Mouse (Mus musculus) left cerebral cortex, postnatal 10 days (tissue): ENCODE results near the gene Fzd7. TPM values are rescaled to one million over a fixed set of nuclear protein-coding genes. Genes with fewer than 3 reads are reported as not detected.
A peak's percentile ranks its signal among the peaks of the same experiment; 100 is the strongest.

Source experiments
- DNase-seq, 2 experiments: peaks; one replicate each; pipeline ENCODE4 v3.0.0; 2021 to 2022; ENCODE audit warnings: low spot score in 2 of 2, mixed read lengths in 1 of 2; ENCODE audit errors: extremely low spot score in 1 of 2
- intact Hi-C: fragments of 180-260 bp; cut with DNase I; formaldehyde crosslinking; loops from one replicate; pipeline ENCODE4 v1.15.1; 2025
- total RNA-seq, 2 experiments: library from RNA; stranded (reverse); gene quantifications; 2 replicates each; pipeline ENCODE4 v1.2.3; 2021

The Fzd7 gene
- total RNA-seq, 2 experiments from 2014 or later = 5.4 to 6.1 TPM

DNA sequence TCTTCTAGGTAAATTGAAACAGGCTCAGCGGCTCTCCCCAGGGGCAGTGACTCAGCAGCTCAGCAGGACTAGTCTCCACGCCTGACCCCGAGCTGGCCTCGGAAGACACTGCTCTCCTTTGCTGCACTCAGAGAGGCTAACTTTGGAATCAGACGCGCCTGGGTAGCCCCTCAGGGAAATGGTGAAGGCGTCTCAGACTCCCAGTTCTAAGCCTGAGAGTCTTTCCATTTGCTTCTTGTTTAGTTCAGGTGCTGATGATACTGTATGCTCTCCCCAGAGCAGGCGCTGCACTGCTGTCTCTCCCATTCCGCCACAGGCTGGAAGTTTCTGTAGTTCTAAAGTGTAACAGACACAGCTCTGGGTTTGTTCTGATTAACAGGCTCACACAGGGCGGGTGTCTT is 5.4 kb downstream of the Fzd7 start:
- intact Hi-C loops = loop anchor here (5.0 kb wide), 1 partner anchor 95 kb away; no protein-coding TSS in a partner anchor
- DNase-seq = peak in 1 of 2 experiments; percentile 41

- DNase-seq = no peak
- intact Hi-C loops = loop anchor here (5.0 kb wide), 1 partner anchor 94 kb away; no protein-coding TSS in a partner anchor
Measured at GRCm38 (mm10) chr1:59488481-59488880, 6.3 kb downstream of the Fzd7 start.

GRCm38 (mm10) chr1:59488991-59489390 is 6.8 kb downstream of the Fzd7 start:
- no peak for DNase-seq
- intact Hi-C loops = loop anchor here (5.0 kb wide), 1 partner anchor 93 kb away; no protein-coding TSS in a partner anchor

DNA sequence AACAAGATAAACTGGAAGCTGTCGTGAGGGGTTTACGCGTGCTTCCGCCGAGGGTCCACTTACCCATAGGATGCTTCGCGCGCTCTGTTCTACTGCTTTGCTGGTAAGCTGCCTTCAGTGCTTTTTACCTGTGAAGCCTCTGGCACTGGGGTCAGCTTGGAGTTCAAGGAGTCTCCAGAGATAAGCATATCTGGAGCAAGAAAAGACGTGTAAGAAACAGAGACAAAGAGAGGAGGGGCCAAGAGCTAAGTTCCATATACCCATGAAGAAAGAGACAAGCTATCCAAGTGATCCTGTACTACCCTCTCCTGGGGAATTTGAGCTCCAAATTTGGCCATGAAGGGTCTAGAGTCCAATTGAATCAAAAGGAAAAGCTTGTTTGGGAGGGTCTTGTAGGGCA is 9.3 kb downstream of the Fzd7 start:
- intact Hi-C loops = no loop called here
- DNase-seq = no peak

GRCm38 (mm10) chr1:59492432-59492831 is 10.2 kb downstream of the Fzd7 start:
- intact Hi-C loops = no loop called here
- no peak for DNase-seq

DNA sequence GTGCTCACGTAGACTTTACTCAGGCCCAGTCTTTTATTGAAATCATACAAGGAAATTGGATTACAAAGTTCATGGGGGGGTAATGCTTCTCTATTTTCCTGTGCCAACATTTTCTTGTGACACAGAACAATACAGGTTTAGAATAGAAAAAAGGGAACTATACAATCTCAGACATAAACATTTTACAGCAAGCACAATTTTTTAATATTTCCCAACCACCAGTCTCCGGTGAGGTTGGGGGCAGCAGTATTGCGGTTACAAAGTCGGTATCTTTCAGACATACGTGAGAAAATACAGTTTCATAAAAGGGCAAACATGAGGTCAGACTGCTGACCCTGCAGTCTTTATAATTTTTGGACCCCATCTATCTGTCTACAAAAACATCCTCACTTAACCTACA is 13.7 kb downstream of the Fzd7 start:
- DNase-seq = no peak
- intact Hi-C loops = no loop called here

GRCm38 (mm10) chr1:59497741-59498613 is 15.8 kb downstream of the Fzd7 start:
- no peak for DNase-seq
- intact Hi-C loops = no loop called here

GRCm38 (mm10) chr1:59499327-59499726 is 17.1 kb downstream of the Fzd7 start:
- intact Hi-C loops = no loop called here
- no peak for DNase-seq

GRCm38 (mm10) chr1:59502355-59502754 is 20.1 kb downstream of the Fzd7 start:
- no peak for DNase-seq
- intact Hi-C loops = no loop called here

- intact Hi-C loops = no loop called here
- DNase-seq = no peak
Measured at GRCm38 (mm10) chr1:59503659-59504301, 21.6 kb downstream of the Fzd7 start.

- intact Hi-C loops = no loop called here
- no peak for DNase-seq
Measured at GRCm38 (mm10) chr1:59504302-59504700, 22.1 kb downstream of the Fzd7 start.

DNA sequence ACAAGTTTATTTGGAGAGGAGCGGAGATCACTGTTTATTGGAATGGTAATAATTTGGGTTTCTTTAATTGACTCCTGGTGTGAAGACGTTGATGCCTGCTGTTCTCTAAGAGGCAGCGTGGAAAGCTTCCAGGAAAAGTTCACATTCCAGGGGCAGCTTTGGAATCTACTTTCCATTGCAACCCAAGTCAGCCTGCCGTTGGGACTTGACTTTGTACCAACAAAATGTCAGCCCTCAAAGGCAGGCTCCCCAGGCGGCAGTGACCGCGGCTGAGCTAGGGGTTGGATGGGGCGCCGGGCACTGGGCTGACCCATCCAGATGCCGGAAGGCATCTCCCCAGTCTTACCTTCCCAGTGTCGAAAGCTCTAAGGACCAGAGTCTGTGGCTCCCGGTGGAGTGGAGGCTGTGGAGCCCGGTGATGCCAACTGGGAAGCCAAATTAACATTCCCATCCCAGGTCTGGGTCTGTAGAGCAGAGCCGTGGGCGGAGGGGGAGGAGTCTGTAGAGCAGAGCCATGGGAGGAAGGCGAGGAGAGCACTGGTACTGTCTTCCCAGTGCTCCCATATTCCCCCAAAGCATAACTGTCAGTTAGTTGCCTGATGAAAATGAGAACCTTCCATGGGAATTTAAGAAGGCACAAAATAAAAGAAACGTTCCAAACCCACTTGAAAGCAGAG is 26.4 kb downstream of the Fzd7 start:
- intact Hi-C loops = no loop called here
- DNase-seq = peak in 1 of 2 experiments; percentile 73

DNA sequence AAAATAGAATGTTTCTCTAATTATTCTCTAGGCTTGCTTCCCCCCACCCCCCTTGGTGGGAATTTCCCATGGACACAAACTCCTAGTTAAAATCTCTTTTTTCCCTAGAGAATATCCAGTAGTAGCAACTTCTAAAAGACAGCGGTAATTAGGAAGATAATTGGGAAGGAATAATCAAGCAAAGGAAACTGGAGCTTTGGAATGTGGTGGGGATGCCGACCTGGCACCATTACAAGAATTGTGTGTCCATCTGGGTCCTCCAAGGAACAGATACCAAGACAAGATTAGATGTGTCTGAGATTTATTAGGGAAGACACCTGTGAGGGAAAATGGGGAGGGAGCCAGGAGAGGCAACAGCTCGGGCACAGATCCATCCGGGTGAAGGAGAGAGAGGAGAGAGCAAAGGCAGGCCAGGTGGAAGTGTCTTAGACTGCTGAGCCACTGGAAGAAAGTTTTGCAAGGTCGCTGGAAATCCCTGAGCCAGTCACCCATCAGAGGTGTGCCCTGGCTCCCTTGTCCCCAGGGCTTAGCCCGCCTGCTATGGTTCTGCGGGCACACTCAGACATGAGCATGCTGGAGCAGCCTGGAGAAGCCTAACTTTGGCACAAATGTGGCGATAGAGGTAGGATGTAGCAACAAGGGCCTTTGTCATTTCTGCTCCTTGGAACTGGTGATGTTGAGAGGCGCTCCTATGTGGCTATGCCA is 29.5 kb downstream of the Fzd7 start:
- intact Hi-C loops = no loop called here
- DNase-seq = no peak

- intact Hi-C loops = no loop called here
- DNase-seq = peak; percentile 79
Measured at GRCm38 (mm10) chr1:59516026-59516917, 34.0 kb downstream of the Fzd7 start, which contains the start of gene Gm973. TSS of gene Gm973 (plus strand) at chr1:59516264.

- DNase-seq = no peak
- intact Hi-C loops = no loop called here
Measured at GRCm38 (mm10) chr1:59520226-59520837, 38.1 kb downstream of the Fzd7 start.

GRCm38 (mm10) chr1:59522456-59522855 is 40.2 kb downstream of the Fzd7 start:
- intact Hi-C loops = no loop called here
- no peak for DNase-seq

DNA sequence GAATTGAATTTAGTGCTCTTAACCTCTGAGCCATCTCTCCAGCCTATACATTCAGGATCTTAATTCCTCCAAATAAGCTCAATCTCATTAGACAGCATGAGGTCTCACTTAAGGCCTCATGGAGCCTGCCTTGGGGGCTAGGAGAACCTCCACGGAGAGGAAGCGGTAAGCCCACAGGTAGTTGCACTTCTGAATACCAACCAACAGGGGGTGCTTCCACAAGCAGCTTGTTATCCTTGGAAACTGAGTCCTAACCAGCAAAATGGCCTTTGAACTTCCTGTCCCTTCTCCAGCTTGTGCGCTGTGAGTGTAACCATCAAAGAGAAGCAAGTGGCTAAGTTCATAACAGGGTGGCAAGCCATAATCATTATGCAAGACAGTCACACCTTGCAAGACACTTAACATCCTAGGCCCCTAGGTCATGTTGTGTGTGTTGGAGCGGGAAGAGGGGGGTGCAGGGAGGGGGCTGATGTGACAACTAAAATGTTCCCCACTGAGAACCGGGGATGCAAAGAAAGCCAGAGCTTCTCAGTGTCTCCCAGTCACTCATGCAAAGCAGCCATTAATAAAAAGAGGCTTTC is 41.2 kb downstream of the Fzd7 start:
- DNase-seq = no peak

More for the DNA sequence above, 41.2 kb downstream of the Fzd7 start:
- intact Hi-C loops = no loop called here
